Mouse (Mus musculus) left cerebral cortex, postnatal 10 days (tissue): Measurements from ENCODE around the gene Ndufv2. TPM values are rescaled to one million over a fixed set of nuclear protein-coding genes. Genes with fewer than 3 reads are reported as not detected.
A peak's percentile ranks its signal among the peaks of the same experiment; 100 is the strongest.

ENCODE experiments used
- DNase-seq, 2 experiments: peaks; one replicate each; pipeline ENCODE4 v3.0.0; 2021 to 2022; ENCODE audit warnings: low spot score in 2 of 2, mixed read lengths in 1 of 2; ENCODE audit errors: extremely low spot score in 1 of 2
- intact Hi-C: fragments of 180-260 bp; cut with DNase I; formaldehyde crosslinking; loops from one replicate; pipeline ENCODE4 v1.15.1; 2025
- total RNA-seq, 2 experiments: library from RNA; stranded (reverse); gene quantifications; 2 replicates each; pipeline ENCODE4 v1.2.3; 2021

Gene Ndufv2
- 100 to 1,000 TPM; 246 to 254 TPM for total RNA-seq

- intact Hi-C loops = loop anchor here (5.0 kb wide), 2 partner anchors 149 to 239 kb away; partner anchors contain the start of gene Twsg1
- DNase-seq = peak; percentile 82 to 97
Measured at GRCm38 (mm10) chr17:66101380-66102330, at the start of gene Ndufv2. TSS of gene Ndufv2 (minus strand) at chr17:66101559.

- DNase-seq = no peak
- intact Hi-C loops = no loop called here
Measured at GRCm38 (mm10) chr17:66131212-66131611, 29.9 kb upstream of the Ndufv2 start.

- DNase-seq = no peak
- intact Hi-C loops = no loop called here
Measured at GRCm38 (mm10) chr17:66130371-66130770, 29.0 kb upstream of the Ndufv2 start.

- no peak for DNase-seq
- intact Hi-C loops = no loop called here
Measured at GRCm38 (mm10) chr17:66125211-66125610, 23.9 kb upstream of the Ndufv2 start.

- DNase-seq = no peak
- intact Hi-C loops = no loop called here
Measured at GRCm38 (mm10) chr17:66123816-66124610, 22.7 kb upstream of the Ndufv2 start.

- peak; percentile 89 to 95 for DNase-seq
- intact Hi-C loops = no loop called here
Measured at GRCm38 (mm10) chr17:66123066-66123815, 21.9 kb upstream of the Ndufv2 start, which contains the start of gene Ddx11. TSS of gene Ddx11 (plus strand) at chr17:66123520.

GRCm38 (mm10) chr17:66120701-66121100, 19.3 kb upstream of the Ndufv2 start:
- intact Hi-C loops = no loop called here

GRCm38 (mm10) chr17:66118991-66119390, 17.6 kb upstream of the Ndufv2 start:
- intact Hi-C loops = no loop called here
- no peak for DNase-seq

More at GRCm38 (mm10) chr17:66120701-66121100, 19.3 kb upstream of the Ndufv2 start:
- DNase-seq = no peak

- intact Hi-C loops = no loop called here
- no peak for DNase-seq
Measured at GRCm38 (mm10) chr17:66112166-66112565, 10.8 kb upstream of the Ndufv2 start.

GRCm38 (mm10) chr17:66111402-66111959, 10.1 kb upstream of the Ndufv2 start, which contains the start of gene Washc1:
TSS of gene Washc1 (plus strand) at chr17:66111545.
- intact Hi-C loops = no loop called here
- DNase-seq = peak; percentile 84 to 96

GRCm38 (mm10) chr17:66110746-66111145, 9.4 kb upstream of the Ndufv2 start:
- intact Hi-C loops = no loop called here
- no peak for DNase-seq

- DNase-seq = no peak
- intact Hi-C loops = no loop called here
Measured at GRCm38 (mm10) chr17:66108198-66108597, 6.8 kb upstream of the Ndufv2 start.

- intact Hi-C loops = no loop called here
- no peak for DNase-seq
Measured at GRCm38 (mm10) chr17:66107466-66107865, 6.1 kb upstream of the Ndufv2 start.

GRCm38 (mm10) chr17:66106601-66107267, 5.4 kb upstream of the Ndufv2 start:
- DNase-seq = peak in 1 of 2 experiments; percentile 72

GRCm38 (mm10) chr17:66104076-66104475, 2.7 kb upstream of the Ndufv2 start:
- intact Hi-C loops = loop anchor here (5.0 kb wide), 2 partner anchors 152 to 242 kb away; partner anchors contain the start of gene Twsg1

More at GRCm38 (mm10) chr17:66106601-66107267, 5.4 kb upstream of the Ndufv2 start:
- intact Hi-C loops = no loop called here

GRCm38 (mm10) chr17:66100566-66101379, 586 bp downstream of the Ndufv2 start:
- intact Hi-C loops = loop anchor here (5.0 kb wide), 2 partner anchors 148 to 238 kb away; partner anchors contain the start of gene Twsg1
- DNase-seq = no peak

More at GRCm38 (mm10) chr17:66104076-66104475, 2.7 kb upstream of the Ndufv2 start:
- DNase-seq = no peak

- intact Hi-C loops = no loop called here
Measured at GRCm38 (mm10) chr17:66092664-66093063, 8.7 kb downstream of the Ndufv2 start.

More at GRCm38 (mm10) chr17:66092664-66093063, 8.7 kb downstream of the Ndufv2 start:
- no peak for DNase-seq
